Mouse (Mus musculus): Measurements from ENCODE around the gene Col4a2. TPM values are rescaled to one million over a fixed set of nuclear protein-coding genes. Genes with fewer than 3 reads are reported as not detected.

Gene Col4a2
- polyA plus RNA-seq, 1 experiment from 2014 or later, result 58.8 TPM

DNA sequence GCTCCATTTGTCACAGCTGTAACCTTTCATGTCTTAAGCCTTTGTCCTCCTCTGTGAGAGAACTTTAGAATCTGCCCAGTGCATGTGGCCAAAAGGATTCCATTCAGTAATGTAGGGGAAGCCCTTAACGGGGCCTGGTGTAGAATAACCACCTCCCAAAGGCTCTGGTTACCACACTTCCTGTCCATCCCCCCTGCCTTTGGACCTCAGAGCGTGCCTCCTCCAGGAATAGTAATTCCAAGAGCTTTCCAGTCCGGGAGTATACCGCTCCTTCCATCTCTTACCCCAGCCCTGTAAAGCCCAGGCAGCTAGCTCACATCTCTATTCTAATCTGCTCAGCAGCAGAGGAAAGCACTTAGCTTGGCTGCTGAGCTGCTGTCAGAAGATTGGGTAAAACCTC is 14.7 kb downstream of the Col4a2 start:
- 24% methylated on average over 4 of the region's 4 CpGs for WGBS
- Histone ChIP-seq H3K4me2 (no peak overlapping the region), H3K9ac (no peak overlapping the region), H3K27ac (peak overlapping the region; percentile 62), H3K27me3 (no peaks in the 10 kb centered on the region), H3K4me3 (no peak overlapping the region), H3K4me1 (peaks cover 39% of the 10 kb centered on the region), H3K36me3 (no peaks in the 10 kb centered on the region), H3K9me3 (no peaks in the 10 kb centered on the region)
- no peak for ATAC-seq (ENCODE audit: insufficient number of reproducible peaks, insufficient read depth, low FRiP score, low TSS enrichment, low read depth)

DNA sequence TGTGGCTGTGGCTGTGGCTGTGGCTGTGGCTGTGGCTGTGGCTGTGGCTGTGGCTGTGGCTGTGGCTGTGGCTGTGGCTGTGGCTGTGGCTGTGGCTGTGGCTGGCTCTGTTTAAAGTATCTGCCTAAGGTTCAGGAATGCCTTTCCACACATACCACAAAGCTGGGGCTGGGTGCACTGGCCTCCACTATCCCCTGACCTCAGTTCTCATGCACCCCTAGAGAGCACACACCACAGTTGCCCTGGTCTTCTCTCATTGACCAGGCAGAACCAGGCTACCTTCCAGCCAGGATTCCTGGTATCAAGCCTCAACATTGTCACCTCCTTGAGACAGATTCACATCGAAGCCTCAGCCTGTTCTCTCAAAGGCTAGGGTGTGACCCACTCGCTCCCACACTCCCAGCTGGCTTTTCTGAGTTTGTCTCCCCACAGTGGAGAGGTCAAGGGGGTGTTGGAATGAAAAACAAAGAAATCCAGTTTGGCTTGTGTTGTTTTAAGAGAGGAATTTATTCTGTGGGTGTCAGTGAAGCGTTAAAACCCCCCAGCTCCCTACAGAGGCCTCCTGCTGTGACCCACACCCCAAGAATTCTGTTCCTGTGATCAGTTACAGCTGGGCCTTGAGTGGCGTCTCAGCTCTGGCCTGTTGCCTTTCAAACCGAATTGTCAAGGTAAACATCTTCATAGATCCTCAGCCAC is 15.3 kb downstream of the Col4a2 start:
- Histone ChIP-seq H3K9me3 (no peaks in the 10 kb centered on the region), H3K4me2 (no peak overlapping the region), H3K36me3 (no peaks in the 10 kb centered on the region), H3K27me3 (no peaks in the 10 kb centered on the region), H3K4me1 (peaks cover 37% of the 10 kb centered on the region), H3K9ac (no peak overlapping the region), H3K27ac (peak overlapping the region; percentile 62), H3K4me3 (no peak overlapping the region)
- ATAC-seq (ENCODE audit: insufficient number of reproducible peaks, insufficient read depth, low FRiP score, low TSS enrichment, low read depth), result no peak
- 37% methylated on average over 5 of the region's 5 CpGs for WGBS

DNA sequence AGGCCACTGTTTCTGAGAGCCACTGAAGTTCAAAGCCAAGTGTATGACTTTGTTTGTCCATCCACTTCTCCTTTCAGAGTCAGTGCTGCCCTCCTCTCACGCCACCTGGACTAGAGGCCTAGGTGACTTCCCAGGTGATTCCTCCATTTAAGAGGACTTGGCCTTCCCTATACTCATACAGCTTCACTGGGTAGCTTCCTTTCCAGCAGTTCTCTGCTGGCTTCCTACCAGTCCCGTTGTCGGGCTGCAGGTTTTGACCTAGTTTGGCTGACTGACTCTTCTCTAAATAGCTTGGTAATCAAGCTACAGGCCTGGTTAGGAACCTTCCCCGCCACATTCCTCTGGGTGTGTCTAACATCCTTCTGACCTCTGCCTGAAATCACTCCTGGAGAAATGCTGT is 19.0 kb downstream of the Col4a2 start:
- H3K27ac ChIP-seq, result no peak overlapping the region
- no peak overlapping the region for H3K4me3 ChIP-seq
- no peak for ATAC-seq (ENCODE audit: insufficient number of reproducible peaks, insufficient read depth, low FRiP score, low TSS enrichment, low read depth)
- H3K9ac ChIP-seq, result no peak overlapping the region
- 73% methylated on average over 4 of the region's 4 CpGs for WGBS
- no peak overlapping the region for H3K4me2 ChIP-seq
- no peaks in the 10 kb centered on the region for H3K36me3 ChIP-seq
- H3K4me1 ChIP-seq, result peaks cover 22% of the 10 kb centered on the region
- H3K27me3 ChIP-seq, result no peaks in the 10 kb centered on the region
- H3K9me3 ChIP-seq, result no peaks in the 10 kb centered on the region

DNA sequence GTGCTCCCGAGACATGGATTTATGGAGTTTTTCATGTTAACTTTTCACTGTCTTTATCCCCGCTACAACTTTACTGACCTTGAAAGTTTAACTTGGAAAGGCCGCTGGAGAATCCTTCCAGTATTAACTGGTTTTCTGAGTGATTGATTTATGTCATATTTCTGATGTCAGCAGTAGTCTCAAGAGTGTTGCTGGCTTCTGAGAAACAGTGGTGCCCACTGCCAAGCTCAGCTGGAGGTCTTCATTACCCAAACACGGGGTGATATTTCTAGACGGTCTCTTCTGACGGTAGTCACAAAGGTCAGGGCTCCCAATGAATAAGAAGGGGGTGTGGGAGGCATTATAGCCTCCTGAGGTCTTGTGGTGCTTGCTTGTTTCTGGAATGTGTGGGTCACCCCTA is 21.1 kb downstream of the Col4a2 start:
- Histone ChIP-seq H3K4me3 (no peak overlapping the region), H3K27me3 (no peaks in the 10 kb centered on the region), H3K4me1 (0 out of 2 replicates have a peak, but pooled peaks cover 11% of the 10 kb centered on the region), H3K9me3 (no peaks in the 10 kb centered on the region), H3K9ac (no peak overlapping the region), H3K36me3 (no peaks in the 10 kb centered on the region), H3K27ac (no peak overlapping the region), H3K4me2 (no peak overlapping the region)
- 84% methylated on average over 6 of the region's 6 CpGs for WGBS
- no peak for ATAC-seq (ENCODE audit: insufficient number of reproducible peaks, insufficient read depth, low FRiP score, low TSS enrichment, low read depth)

DNA sequence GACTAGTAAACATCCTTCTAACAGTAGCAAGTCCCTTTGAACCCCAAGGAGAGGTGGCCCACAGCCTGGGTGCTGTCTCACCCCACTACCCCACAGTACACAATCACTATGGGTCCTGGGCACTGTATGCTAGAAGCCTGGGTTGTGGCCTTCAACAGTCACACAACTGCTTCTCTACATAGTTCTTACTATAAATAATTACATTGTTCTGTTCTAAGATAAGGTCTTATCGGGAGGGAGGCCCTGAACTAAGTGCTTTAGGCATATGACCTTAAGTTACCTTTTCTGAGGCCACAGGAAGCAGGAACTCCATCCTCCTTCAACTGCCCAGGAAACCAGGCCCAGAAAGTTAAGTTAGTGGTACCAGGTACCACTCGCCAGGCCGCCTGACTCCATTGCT is 21.9 kb downstream of the Col4a2 start:
- H3K4me2 ChIP-seq, result no peak overlapping the region
- WGBS, result 85% methylated on average over 3 of the region's 3 CpGs
- no peak overlapping the region for H3K9ac ChIP-seq

DNA sequence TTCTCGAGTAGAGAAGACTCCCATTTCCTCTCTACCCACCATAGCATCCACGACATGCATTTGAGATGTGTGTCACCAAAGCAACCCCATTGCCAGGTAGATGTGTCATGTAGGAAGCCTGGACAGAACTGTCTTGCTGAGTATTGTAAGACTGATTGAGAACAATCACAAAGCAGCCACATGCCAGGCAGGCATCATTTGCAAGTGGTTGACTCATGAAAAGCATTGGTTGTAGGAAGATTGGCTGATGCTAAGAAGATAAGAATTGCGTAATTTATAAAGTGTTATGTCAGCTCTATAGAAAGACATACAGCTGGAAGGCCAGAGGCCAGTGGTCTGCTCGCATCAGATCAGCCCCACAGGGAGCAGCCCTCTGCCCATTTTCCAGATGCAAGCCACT is 22.6 kb downstream of the Col4a2 start:
- H3K9me3 ChIP-seq, result no peaks in the 10 kb centered on the region
- H3K27me3 ChIP-seq, result no peaks in the 10 kb centered on the region
- H3K4me3 ChIP-seq, result no peak overlapping the region
- ATAC-seq (ENCODE audit: insufficient number of reproducible peaks, insufficient read depth, low FRiP score, low TSS enrichment, low read depth), result no peak
- H3K9ac ChIP-seq, result no peak overlapping the region
- H3K27ac ChIP-seq, result no peak overlapping the region
- WGBS, result 89% methylated on average over 4 of the region's 4 CpGs
- H3K4me1 ChIP-seq, result 0 out of 2 replicates have a peak, but pooled peaks cover 15% of the 10 kb centered on the region
- H3K4me2 ChIP-seq, result no peak overlapping the region
- no peaks in the 10 kb centered on the region for H3K36me3 ChIP-seq

More for the DNA sequence above, 21.9 kb downstream of the Col4a2 start:
- Histone ChIP-seq H3K4me3 (no peak overlapping the region), H3K36me3 (no peaks in the 10 kb centered on the region), H3K9me3 (no peaks in the 10 kb centered on the region), H3K27me3 (no peaks in the 10 kb centered on the region), H3K4me1 (0 out of 2 replicates have a peak, but pooled peaks cover 14% of the 10 kb centered on the region), H3K27ac (no peak overlapping the region)
- no peak for ATAC-seq (ENCODE audit: insufficient number of reproducible peaks, insufficient read depth, low FRiP score, low TSS enrichment, low read depth)

DNA sequence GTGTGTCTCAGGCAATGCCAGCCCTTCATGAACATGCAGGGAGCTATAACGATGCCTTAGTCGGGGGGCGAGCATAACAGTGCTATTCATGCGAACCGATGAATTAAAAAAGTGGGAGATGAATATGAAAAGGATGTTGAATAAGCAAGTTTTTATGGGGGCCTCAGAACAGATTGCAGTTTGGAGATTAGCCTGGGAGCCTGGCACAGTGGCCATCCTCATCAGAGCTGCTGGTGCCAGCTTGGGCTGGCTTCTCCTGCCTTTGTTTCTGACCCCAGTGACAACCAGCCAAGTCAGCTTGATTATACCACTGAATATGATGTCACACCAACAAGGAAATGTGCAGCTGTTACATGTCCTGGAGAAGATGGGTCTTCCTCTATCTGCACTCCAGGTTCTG is 23.7 kb downstream of the Col4a2 start:
- no peak overlapping the region for H3K4me3 ChIP-seq
- no peaks in the 10 kb centered on the region for H3K9me3 ChIP-seq
- no peaks in the 10 kb centered on the region for H3K36me3 ChIP-seq
- no peak for ATAC-seq (ENCODE audit: insufficient number of reproducible peaks, insufficient read depth, low FRiP score, low TSS enrichment, low read depth)
- no peak overlapping the region for H3K4me2 ChIP-seq
- H3K9ac ChIP-seq, result no peak overlapping the region
- 91% methylated on average over 5 of the region's 5 CpGs for WGBS
- 0 out of 2 replicates have a peak, but pooled peaks cover 15% of the 10 kb centered on the region for H3K4me1 ChIP-seq
- no peaks in the 10 kb centered on the region for H3K27me3 ChIP-seq
- no peak overlapping the region for H3K27ac ChIP-seq

DNA sequence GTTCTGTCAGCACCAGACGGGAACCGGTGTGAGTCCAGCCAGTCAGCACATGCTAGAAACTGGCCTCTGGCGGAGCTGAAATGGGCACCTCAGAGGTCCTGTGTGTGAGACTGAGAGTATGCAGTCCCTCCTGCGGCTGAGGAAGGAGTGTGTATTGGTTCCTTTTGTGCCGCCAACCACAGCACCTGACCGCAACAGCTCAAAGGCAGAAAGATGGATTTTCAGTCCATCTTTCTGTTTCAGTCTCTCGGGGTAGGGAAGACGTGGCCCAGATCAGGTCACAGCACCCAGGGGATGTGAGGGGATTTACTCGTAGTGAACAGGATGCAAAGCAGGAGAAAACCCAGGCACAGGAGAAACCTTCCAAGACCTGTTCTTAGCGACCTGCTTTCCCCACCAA is 25.0 kb downstream of the Col4a2 start:
- Histone ChIP-seq H3K4me1 (peaks cover 16% of the 10 kb centered on the region; the same call in 1 of the 2 replicates), H3K36me3 (no peaks in the 10 kb centered on the region), H3K4me2 (no peak overlapping the region), H3K9ac (no peak overlapping the region), H3K9me3 (no peaks in the 10 kb centered on the region), H3K4me3 (no peak overlapping the region), H3K27ac (peak overlapping the region; percentile 1; the same call in 1 of the 2 replicates), H3K27me3 (no peaks in the 10 kb centered on the region)
- 85% methylated on average over 10 of the region's 10 CpGs for WGBS
- ATAC-seq (ENCODE audit: insufficient number of reproducible peaks, insufficient read depth, low FRiP score, low TSS enrichment, low read depth), result no peak

DNA sequence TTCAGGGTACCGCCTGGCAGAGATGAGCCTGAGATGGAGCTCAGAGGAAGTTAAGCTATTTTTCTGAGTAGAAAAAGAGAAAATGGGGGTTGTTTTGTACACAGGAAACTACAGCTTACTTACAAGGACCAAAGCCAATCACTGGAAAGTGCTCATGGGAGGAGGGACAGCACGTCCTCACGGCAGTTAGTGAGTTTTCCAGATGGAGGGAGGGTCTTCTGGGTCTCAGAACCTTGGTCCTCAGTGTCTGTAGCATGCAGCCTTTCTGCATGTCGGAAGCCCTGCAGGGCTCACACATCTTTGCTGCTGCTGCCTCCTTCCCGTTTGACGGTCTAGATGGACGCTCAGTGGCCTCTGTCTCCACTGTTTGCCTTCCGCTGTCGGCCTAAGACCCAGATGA is 25.9 kb downstream of the Col4a2 start:
- no peak overlapping the region for H3K9ac ChIP-seq

DNA sequence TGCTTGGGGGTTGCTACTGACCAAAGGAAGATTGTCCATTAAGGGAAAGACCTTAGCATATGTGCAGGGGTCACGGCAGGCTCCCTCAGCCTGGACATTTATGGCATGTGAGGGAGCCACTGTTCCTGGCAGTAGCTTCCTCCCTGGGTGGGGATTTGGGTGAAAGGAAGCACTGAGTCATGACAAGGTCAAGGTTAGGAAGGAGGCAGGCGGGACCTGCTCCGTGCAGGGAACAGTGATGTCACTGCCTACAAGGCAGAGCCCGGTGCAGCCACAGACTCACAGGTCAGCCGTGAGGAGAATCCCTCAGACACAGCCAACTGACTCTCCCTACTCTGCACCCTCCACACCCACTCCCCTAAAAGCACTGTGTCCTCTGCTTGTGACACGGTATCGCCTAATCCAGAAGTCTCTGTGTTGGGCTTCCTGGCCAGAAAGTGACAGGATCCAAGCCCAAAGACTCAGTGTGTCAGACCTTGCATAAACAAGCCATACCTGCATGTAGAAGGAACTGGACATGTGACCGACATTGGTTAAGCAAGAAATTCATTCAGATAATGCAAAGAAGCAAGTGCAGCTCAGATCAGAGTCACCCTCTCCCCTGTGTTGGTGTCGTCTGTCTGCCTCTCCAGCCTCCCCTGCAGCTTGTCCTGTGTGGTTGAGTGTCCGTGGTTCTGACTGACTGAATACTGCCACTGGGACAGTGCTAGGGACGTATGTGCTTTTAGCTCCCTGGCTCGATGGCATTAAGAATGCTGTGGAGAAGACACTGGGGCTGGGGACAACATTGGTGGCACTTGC is 27.9 kb downstream of the Col4a2 start:
- H3K4me3 ChIP-seq, result no peak overlapping the region

More for the DNA sequence above, 25.9 kb downstream of the Col4a2 start:
- no peak overlapping the region for H3K4me3 ChIP-seq
- peaks cover 24% of the 10 kb centered on the region; the same call in 1 of the 2 replicates for H3K4me1 ChIP-seq
- H3K27me3 ChIP-seq, result no peaks in the 10 kb centered on the region
- no peak overlapping the region for H3K4me2 ChIP-seq
- no peaks in the 10 kb centered on the region for H3K36me3 ChIP-seq
- no peak for ATAC-seq (ENCODE audit: insufficient number of reproducible peaks, insufficient read depth, low FRiP score, low TSS enrichment, low read depth)
- H3K9me3 ChIP-seq, result no peaks in the 10 kb centered on the region
- WGBS, result 87% methylated on average over 9 of the region's 9 CpGs
- H3K27ac ChIP-seq, result no peak overlapping the region

DNA sequence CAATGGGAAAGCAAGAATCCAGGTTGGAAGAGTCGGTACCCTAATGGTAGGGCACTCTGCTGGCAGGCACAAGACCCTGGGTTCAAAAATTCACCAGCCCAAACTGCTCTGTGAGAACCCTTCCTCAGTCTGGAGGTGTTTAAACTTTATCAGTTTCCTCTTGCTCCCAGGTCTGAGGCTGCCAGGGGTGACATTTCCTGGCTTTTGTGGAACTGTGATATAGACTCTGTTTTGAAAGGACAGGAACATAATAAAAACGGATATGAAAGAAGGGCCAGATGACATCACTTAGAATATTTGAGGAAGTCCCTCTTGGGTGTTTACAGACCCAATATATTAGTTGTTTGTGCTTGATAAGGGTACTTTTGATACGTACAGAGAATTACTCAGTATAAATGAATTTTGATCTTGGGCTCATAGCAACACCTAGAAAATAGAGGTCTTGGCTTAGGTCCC is 28.5 kb downstream of the Col4a2 start:
- H3K36me3 ChIP-seq, result no peaks in the 10 kb centered on the region
- H3K4me3 ChIP-seq, result no peak overlapping the region
- H3K27ac ChIP-seq, result no peak overlapping the region; the same call in 1 of the 2 replicates
- no peak for ATAC-seq (ENCODE audit: insufficient number of reproducible peaks, insufficient read depth, low FRiP score, low TSS enrichment, low read depth)
- no peak overlapping the region for H3K9ac ChIP-seq
- H3K4me1 ChIP-seq, result peaks cover 28% of the 10 kb centered on the region; the same call in 1 of the 2 replicates
- H3K9me3 ChIP-seq, result no peaks in the 10 kb centered on the region
- H3K27me3 ChIP-seq, result no peaks in the 10 kb centered on the region
- no peak overlapping the region for H3K4me2 ChIP-seq
- 81% methylated on average over 3 of the region's 3 CpGs for WGBS

More for the DNA sequence above, 27.9 kb downstream of the Col4a2 start:
- Histone ChIP-seq H3K36me3 (no peaks in the 10 kb centered on the region), H3K27me3 (no peaks in the 10 kb centered on the region), H3K9me3 (no peaks in the 10 kb centered on the region), H3K4me1 (peaks cover 28% of the 10 kb centered on the region; the same call in 1 of the 2 replicates), H3K4me2 (no peak overlapping the region), H3K9ac (no peak overlapping the region), H3K27ac (no peak overlapping the region; the same call in 1 of the 2 replicates)
- WGBS, result 75% methylated on average over 12 of the region's 12 CpGs
- ATAC-seq (ENCODE audit: insufficient number of reproducible peaks, insufficient read depth, low FRiP score, low TSS enrichment, low read depth), result no peak

Measured in embryonic facial prominence, embryonic 13.5 days (tissue).